Mouse (Mus musculus): ENCODE results near the gene Myzap.

- no peak for TF ChIP-seq POLR2A (IDR thresholded peaks at IDR 0.05; ENCODE audit: borderline replicate concordance, control insufficient read depth, low read depth, low read length)
- no peak for TF ChIP-seq CTCF (IDR thresholded peaks at IDR 0.05; ENCODE audit: control insufficient read depth, insufficient read depth, low read length)
Observed at GRCm38 (mm10) chr9:71493771-71494170, 98.4 kb downstream of the Myzap start.

All from bone marrow, adult 2 months (tissue).